Mouse (Mus musculus): ENCODE results near the gene Mkln1. TPM values are rescaled to one million over a fixed set of nuclear protein-coding genes. Genes with fewer than 3 reads are reported as not detected.

Mkln1 gene
- total RNA-seq, 2 experiments from 2014 or later, result 140 to 143 TPM

GRCm38 (mm10) chr6:31396118-31396517, 2.4 kb upstream of the Mkln1 start:
- no peak for DNase-seq
- intact Hi-C loops (cut with DNase I), result loop anchor here (10.0 kb wide), 1 partner anchor 321 kb away; no protein-coding TSS in a partner anchor

GRCm38 (mm10) chr6:31397308-31397707, 1.2 kb upstream of the Mkln1 start:
- intact Hi-C loops (cut with DNase I), result loop anchor here (10.0 kb wide), 1 partner anchor 323 kb away; no protein-coding TSS in a partner anchor

GRCm38 (mm10) chr6:31397775-31398430, 632 bp upstream of the Mkln1 start:
- intact Hi-C loops (cut with DNase I), result loop anchor here (10.0 kb wide), 1 partner anchor 323 kb away; no protein-coding TSS in a partner anchor
- no peak for DNase-seq

More at GRCm38 (mm10) chr6:31397308-31397707, 1.2 kb upstream of the Mkln1 start:
- no peak for DNase-seq

- intact Hi-C loops (cut with DNase I), result loop anchor here (10.0 kb wide), 1 partner anchor 324 kb away; no protein-coding TSS in a partner anchor
- no peak for DNase-seq
Observed at GRCm38 (mm10) chr6:31399206-31399549, 643 bp downstream of the Mkln1 start.

- intact Hi-C loops (cut with DNase I), result loop anchor here (10.0 kb wide), 1 partner anchor 325 kb away; no protein-coding TSS in a partner anchor
- no peak for DNase-seq
Observed at GRCm38 (mm10) chr6:31399566-31399965, 1.0 kb downstream of the Mkln1 start.

- DNase-seq, result no peak
- intact Hi-C loops (cut with DNase I), result no loop called here
Observed at GRCm38 (mm10) chr6:31411017-31411416, 12.5 kb downstream of the Mkln1 start.

GRCm38 (mm10) chr6:31412487-31412886, 14.0 kb downstream of the Mkln1 start:
- no peak for DNase-seq
- intact Hi-C loops (cut with DNase I), result no loop called here

- no peak for DNase-seq
- intact Hi-C loops (cut with DNase I), result no loop called here
Observed at GRCm38 (mm10) chr6:31413556-31413955, 15.0 kb downstream of the Mkln1 start.

- intact Hi-C loops (cut with DNase I), result no loop called here
- no peak for DNase-seq
Observed at GRCm38 (mm10) chr6:31414303-31414702, 15.8 kb downstream of the Mkln1 start.

GRCm38 (mm10) chr6:31425428-31425827, 26.9 kb downstream of the Mkln1 start:
- DNase-seq, result no peak
- intact Hi-C loops (cut with DNase I), result no loop called here

GRCm38 (mm10) chr6:31437264-31437663, 38.7 kb downstream of the Mkln1 start:
- intact Hi-C loops (cut with DNase I), result no loop called here

GRCm38 (mm10) chr6:31445258-31445657, 46.7 kb downstream of the Mkln1 start:
- intact Hi-C loops (cut with DNase I), result loop anchor here (5.0 kb wide), 1 partner anchor 248 kb away; no protein-coding TSS in a partner anchor
- no peak for DNase-seq

More at GRCm38 (mm10) chr6:31437264-31437663, 38.7 kb downstream of the Mkln1 start:
- DNase-seq, result no peak

GRCm38 (mm10) chr6:31453735-31454134, 55.2 kb downstream of the Mkln1 start:
- intact Hi-C loops (cut with DNase I), result no loop called here
- DNase-seq, result no peak

GRCm38 (mm10) chr6:31455376-31455775, 56.8 kb downstream of the Mkln1 start:
- DNase-seq, result no peak
- intact Hi-C loops (cut with DNase I), result loop anchor here (5.0 kb wide), 1 partner anchor 378 kb away; no protein-coding TSS in a partner anchor

- DNase-seq, result no peak
- intact Hi-C loops (cut with DNase I), result loop anchor here (5.0 kb wide), 1 partner anchor 380 kb away; no protein-coding TSS in a partner anchor
Observed at GRCm38 (mm10) chr6:31456988-31457387, 58.5 kb downstream of the Mkln1 start.

- intact Hi-C loops (cut with DNase I), result no loop called here
- no peak for DNase-seq
Observed at GRCm38 (mm10) chr6:31469431-31469830, 70.9 kb downstream of the Mkln1 start.

- no peak for DNase-seq
- intact Hi-C loops (cut with DNase I), result no loop called here
Observed at GRCm38 (mm10) chr6:31478221-31478620, 79.7 kb downstream of the Mkln1 start.

GRCm38 (mm10) chr6:31480008-31480407, 81.5 kb downstream of the Mkln1 start:
- DNase-seq, result no peak
- intact Hi-C loops (cut with DNase I), result no loop called here

GRCm38 (mm10) chr6:31486601-31487000, 88.1 kb downstream of the Mkln1 start:
- intact Hi-C loops (cut with DNase I), result no loop called here

GRCm38 (mm10) chr6:31489950-31490349, 91.4 kb downstream of the Mkln1 start:
- DNase-seq, result no peak
- intact Hi-C loops (cut with DNase I), result no loop called here

More at GRCm38 (mm10) chr6:31486601-31487000, 88.1 kb downstream of the Mkln1 start:
- DNase-seq, result no peak

GRCm38 (mm10) chr6:31495122-31495731, 96.7 kb downstream of the Mkln1 start:
- DNase-seq, result no peak
- intact Hi-C loops (cut with DNase I), result no loop called here

GRCm38 (mm10) chr6:31496227-31496626, 97.7 kb downstream of the Mkln1 start:
- intact Hi-C loops (cut with DNase I), result no loop called here
- DNase-seq, result no peak
